22 mouse cellular contexts compared by ENCODE assay signal in the genomic region with DNA sequence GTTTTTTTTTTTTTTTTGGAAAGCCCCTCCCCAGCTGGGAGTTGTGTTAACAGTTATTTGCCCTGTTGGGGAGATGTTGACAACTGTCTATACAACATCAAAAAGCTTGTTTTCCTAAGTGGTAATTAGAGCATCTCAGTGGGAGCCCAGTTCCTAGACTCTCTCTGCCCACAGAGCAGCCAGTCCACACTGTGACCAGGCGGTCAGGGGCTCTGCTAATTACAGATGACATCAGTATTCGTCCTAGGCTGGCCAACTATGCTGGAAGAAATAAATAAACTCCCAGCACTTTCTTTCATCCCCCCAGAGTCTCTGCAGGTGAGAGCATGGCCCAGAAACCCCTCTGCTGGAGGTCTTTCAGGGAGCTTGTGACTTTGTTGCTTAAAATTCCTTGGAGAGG.
"Had no signal": no experiment of that assay in that cellular context is flagged by ENCODE, and none has a peak within 500 bp of the region (broad histone marks: within the 10 kb centered on the region; RNA-seq: fewer than 3 reads in every experiment).

No protein-coding gene starts in this region.

- H3K27ac ChIP-seq: gastrocnemius, adult 2 months; heart, embryonic 10.5 days; hindbrain, embryonic 10.5 days; hindbrain, embryonic 12.5 days; hindbrain, embryonic 14.5 days; hindbrain, postnatal 0 days; limb, embryonic 13.5 days; limb, embryonic 15.5 days; liver, embryonic 12.5 days had no signal

- H3K4me3 ChIP-seq: gastrocnemius, adult 2 months; heart, embryonic 10.5 days; heart, embryonic 12.5 days; hindbrain, embryonic 10.5 days; hindbrain, embryonic 12.5 days; limb, embryonic 13.5 days; limb, embryonic 15.5 days; liver, embryonic 12.5 days had no signal

- H3K36me3 ChIP-seq: heart, embryonic 10.5 days; heart, embryonic 12.5 days; hindbrain, embryonic 10.5 days; hindbrain, embryonic 12.5 days; limb, embryonic 13.5 days; limb, embryonic 15.5 days; liver, embryonic 12.5 days had no signal

- H3K27me3 ChIP-seq: heart, embryonic 12.5 days; hindbrain, embryonic 12.5 days; limb, embryonic 13.5 days; limb, embryonic 15.5 days; liver, embryonic 12.5 days had no signal

- DNase-seq: gastrocnemius, adult 2 months; gastrocnemius, postnatal 10 days; gastrocnemius, postnatal 25 days; heart, adult 18-20 months; heart, postnatal 10 days; heart, postnatal 4 days; kidney, adult 11 months; kidney, adult 8-10 months; kidney, postnatal 10 days; kidney, postnatal 36 days; layer of hippocampus, adult 9-11 months; layer of hippocampus, postnatal 36 days had no signal

- ATAC-seq: hindbrain, postnatal 0 days; intestine, embryonic 16.5 days; liver, embryonic 12.5 days had no signal

- H3K4me1 ChIP-seq: hindbrain, embryonic 12.5 days; limb, embryonic 13.5 days; limb, embryonic 15.5 days had no signal
